Mouse (Mus musculus) urinary bladder, postnatal 4 days (tissue): Measurements from ENCODE around the gene Mettl6.
A peak's percentile ranks its signal among the peaks of the same experiment; 100 is the strongest.
"Not testable (repeated sequence)": the region's sequence is repeated elsewhere in the genome, so short reads cannot be mapped to it uniquely, and the experiment has no call there.

Source experiments
- DNase-seq, 2 experiments: peaks; one replicate each; pipeline ENCODE4 v3.0.0; 2021 to 2022; ENCODE audit warnings: low spot score in 2 of 2

The Mettl6 gene

DNA sequence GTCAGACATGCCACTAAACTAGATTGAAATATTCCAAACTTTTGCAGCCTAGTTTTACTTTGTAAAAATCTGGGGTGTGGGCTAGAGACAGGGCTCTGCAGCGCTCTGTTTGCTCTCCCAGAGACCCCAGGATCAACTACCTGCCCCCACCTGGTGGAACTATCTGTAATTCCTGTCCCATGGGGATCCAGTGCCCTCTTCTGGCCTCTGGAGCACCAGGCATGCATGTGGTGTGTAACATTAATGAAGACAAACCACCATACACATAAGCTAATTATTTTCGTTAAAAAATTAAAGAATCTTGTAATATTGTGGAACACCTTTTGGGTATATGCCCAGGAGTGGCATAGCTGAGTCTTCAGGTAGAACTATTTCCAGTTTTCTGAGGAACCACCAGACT, 21.5 kb downstream of the Mettl6 start:
- DNase-seq: no peak

DNA sequence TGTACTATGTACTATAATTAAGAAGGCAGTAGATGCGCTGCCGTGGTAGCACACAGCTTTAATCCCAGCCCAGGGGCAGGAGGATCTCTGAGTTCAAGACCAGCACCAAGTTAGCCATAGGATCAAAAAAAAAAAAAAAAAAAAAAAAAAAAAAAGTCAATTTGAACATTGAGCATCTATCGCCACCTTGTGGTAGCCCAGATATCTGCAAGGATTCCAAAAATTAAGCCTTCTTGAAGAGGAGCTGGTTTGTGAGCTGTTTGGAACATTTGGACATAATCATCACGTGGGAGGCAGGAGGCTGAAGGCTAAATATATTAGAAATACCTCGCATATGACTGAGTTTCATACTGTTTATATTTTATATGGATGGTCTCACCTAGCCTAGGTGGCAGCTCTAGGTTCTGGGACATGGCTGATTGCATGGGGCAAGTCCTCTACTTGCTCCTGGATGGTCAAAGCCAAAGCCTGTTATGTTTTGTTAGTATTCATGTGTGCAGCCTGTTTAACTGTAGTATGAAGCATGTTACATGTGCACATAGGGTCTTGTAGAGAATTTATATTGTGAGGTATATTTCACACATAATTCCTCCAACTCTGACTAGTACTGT, 22.3 kb downstream of the Mettl6 start:
- peak in 1 of 2 experiments; percentile 66 for DNase-seq

DNA sequence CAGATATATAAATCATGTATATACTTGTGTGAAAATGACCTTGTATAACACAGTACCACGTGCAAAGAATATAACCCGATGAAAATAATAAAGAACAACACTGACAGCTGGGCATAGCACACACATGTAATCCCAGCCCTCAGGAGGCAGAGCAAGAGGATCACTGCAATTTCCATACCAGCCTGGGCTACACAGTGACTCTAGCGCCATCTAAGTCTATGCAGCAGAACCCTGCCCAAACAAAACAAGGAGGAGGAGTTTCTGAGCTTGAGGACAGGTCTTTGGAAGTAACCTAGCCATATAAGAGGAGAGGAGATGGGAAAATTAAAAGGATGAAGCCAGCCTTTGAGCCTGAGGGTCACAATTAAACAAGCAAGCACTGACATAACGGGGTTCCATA, 25.1 kb downstream of the Mettl6 start:
- DNase-seq: no peak

DNA sequence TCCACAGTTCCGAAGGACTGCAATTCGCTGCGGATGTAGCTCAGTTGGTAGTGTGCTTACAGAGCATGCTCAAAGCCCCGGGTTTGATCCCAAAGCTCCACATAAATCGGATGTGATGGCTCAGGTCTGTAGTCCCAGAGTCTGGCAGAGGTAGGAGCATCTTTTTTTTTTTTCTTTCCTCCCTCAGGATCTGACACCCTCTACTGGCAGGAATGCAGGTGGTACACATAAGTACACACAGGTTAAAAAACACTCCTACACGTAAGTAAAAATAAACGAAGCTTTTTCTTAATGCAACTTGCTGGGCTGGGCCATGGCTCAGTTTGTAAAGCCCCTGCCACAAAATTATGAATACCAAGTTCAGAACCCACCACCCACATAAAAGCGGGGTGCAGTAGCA, 30.7 kb downstream of the Mettl6 start:
- no peak for DNase-seq

DNA sequence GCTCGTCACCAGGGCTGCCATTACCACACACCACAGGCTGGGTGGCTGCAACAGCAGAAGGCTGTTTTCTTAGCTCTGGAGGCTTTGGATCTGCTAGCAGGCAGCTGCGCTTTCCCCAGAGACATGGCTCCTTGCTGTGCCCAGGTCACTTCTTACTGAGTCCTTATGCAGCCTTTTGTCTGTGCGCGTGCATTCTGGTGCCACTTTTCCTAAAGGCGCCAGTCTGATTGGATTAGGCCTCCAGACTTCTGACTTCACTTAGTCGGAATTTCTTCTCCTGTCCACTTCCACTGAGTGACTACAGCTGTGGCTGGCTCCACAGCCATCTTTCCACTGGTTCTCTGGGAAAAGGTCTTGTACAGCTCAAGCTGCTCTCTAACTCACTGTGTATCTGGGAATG, 32.0 kb downstream of the Mettl6 start:
- DNase-seq: no peak

DNA sequence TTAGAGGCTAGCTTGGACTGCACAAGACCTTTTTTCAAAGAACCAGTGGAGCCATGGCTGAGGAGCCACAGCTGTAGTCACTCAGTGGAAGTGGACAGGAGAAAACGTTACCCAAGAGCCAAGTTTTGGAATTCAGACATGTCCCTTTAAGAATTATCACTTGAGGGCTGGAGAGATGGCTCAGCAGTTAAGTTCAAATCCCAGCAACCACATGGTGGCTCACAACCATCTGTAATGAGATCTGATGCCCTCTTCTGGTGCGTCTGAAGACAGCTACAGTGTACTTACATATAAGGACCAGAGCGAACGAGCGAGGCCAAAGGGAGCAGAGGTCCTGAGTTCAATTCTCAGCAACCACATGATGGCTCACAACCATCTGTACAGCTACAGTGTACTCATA, 32.6 kb downstream of the Mettl6 start:
- DNase-seq: not testable (repeated sequence)

DNA sequence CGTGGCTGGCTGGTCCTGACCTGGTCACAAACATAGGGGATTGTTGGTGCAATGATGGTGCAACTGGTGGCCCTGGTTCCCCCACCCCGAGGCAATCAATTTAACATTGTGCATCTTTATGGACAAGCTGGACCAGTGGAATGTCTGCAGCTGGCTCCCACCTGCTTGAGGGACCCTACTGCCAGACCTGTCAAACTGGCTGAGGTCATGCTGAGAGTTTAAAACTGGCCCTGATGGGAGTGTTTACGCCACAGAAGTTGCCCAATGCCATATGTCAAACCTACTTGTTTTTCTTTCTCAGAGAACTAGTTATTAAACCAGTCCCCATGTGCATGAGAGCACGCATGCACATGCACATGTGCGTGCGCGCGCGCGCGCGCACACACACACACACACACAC, 36.8 kb downstream of the Mettl6 start:
- DNase-seq: no peak

DNA sequence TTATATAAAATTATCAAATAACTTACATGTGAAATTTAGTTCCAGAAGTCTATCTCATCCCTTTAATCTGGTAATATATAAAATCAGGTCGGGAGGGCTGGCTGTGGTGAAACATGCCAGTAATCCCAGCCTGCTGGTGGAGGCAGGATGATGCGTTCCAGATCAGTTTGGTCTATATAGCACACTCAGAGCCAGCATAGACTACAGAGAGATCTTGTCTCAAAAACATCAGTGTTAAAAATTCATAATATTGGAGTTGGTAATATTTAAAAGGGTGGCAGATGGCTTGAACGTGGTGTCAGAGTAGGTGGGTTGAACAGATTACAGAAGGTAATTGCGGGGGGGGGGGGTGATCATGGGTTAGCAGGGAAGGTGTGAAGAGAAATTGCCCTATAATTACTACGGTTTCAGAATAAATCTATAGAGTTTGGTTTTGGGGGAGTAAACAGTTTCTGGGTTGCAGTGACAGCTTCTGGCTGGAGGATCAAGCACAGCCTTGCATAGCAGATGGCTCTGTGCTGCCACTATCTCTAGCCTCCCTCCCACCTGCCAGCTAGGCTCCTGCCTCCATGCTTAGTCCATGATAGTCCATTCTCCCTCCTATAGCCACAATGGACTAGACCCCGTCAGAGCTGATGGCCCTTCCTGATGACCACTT, 38.6 kb downstream of the Mettl6 start:
- no peak for DNase-seq

DNA sequence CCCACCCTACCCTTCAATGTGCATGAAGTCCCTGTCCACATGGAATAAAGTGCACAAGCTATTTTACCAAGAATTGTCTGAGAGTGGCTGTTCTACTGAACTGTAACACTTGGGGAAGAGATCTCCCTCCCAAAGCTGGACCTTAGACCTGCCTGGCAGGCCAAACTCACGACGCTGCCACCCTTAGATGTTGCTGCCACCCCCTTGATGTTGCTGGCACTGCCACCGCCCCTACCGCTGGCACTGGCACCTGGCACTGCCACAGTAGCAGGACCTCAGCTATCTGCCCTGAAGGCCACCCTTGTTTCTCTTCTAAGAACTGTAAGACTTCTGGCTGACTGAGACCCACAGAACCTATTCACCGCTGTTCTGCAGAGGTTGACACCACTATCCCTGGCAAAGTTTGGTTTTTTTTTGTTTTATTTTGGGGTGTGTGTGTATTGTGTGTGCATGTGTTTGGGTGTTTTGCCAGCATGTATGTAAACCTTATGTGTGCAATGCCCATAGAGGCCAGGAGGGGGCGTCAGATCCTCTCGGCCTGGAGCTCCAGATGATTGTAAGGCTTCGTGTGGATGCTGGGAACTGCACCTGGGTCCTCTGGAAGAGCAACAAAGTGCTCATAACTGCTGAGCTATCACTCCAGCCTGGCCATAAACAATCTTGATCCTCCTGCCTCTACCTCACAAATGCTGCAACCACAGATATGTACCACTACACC, 39.8 kb downstream of the Mettl6 start:
- no peak for DNase-seq

DNA sequence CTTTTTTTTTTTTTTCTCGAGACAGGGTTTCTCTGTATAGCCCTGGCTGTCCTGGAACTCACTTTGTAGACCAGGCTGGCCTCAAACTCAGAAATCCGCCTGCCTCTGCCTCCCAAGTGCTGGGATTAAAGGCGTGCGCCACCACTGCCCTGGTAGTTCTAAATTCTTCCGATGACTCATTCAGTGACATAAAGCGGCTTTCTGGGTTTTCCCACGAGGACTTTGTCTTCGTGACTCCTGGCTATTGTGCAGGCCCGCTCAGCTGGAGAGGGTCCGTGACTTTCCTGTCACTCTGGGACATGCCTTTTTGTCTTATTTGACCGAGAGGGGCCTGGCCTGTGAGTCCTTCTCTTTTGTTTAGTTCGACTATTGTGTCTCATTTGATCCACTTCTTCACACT, 40.9 kb downstream of the Mettl6 start:
- DNase-seq: not testable (repeated sequence)

DNA sequence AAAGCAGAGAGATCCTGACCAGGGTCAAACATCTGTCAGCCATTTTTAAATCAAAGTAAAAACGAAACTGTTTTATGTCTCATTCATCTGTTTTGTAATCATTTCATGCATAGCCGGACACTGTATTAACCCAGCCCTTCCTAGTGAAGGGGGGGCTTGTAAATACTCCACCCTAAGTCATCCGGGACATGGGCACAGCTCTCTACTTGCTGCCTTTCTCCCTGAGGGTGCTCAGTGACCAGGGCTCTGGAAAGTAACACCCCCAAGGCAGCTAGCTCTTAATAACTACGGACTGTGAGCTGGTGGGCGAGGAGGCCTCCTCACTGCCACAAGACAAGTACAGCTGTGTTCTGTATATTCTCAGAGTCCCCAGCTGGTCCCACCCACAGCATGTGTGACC, 45.8 kb downstream of the Mettl6 start:
- DNase-seq: no peak

DNA sequence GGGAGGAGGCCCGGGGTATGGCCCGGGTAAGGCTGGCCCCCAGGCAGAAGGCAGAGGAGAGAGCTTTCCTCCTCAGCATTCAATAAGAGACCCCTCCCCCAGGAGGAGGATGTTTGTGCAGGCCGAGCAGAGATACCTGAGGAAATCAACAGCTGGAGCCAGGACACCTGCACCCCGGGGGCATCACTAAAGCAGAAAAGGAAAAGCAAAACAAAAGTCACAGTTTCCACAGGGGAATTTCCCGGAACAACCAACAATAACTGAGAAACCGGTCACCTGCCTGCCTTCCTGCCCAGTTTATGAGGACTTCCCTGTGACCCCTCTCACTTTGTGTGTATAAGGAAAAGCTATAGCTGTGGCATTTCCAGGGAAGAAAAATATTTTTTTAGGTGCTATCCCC, 51.2 kb downstream of the Mettl6 start:
- no peak for DNase-seq

DNA sequence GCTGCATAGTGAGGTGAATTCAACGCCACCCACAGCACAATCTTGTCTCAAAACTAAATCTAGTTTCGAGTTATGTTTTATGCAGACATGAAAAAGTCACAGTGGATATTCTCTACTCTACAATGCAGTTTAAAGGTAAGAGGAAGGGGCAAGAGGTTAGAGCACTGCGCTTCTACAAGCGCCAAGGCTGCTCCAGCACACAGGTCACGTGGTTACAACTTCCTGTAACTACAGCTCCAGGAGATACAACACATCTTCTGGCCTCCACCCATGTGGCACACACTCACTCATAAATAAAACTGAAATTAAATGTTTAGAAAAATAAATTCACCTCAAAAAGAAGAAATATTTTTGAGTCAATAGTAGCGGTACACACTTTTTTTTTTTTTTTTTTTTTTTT, 54.1 kb downstream of the Mettl6 start:
- no peak for DNase-seq

DNA sequence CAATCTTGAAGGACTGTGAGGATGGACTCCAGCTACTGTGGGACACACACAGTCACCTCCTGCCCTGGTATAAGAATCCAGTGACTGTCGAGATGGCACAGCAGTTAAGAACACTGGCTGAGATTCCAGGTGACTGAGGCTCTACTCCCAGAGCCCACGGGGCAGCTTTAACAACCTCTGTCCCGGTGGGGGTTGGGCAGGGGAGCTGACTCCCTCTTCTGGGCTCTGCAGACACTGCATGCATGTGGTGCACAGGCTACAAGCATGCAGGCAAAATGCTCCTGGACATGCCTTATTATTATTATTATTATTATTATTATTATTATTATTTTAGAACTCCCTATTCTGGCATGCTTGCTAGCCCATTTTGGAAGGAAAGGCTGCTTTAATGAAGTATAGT, 54.6 kb downstream of the Mettl6 start:
- DNase-seq: no peak

DNA sequence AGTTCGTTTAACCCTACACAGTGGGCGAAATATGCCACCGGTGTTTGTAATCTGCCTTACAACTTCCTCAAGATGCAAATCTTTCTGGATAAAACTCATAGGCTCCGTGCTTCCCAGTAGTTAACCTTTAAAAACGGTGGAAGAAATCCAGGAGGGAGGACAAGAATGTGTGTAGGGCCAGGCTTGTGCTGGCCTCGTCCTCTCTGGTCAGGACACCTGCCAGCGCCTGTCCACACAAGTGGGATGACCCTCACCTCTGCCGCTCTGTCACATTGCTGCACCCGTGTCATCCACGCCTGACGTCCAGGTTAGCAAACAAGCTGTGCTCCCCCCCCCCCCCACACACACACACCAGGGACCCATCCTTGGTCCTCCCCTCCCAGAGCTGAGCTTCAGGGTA, 55.6 kb downstream of the Mettl6 start:
- no peak for DNase-seq

DNA sequence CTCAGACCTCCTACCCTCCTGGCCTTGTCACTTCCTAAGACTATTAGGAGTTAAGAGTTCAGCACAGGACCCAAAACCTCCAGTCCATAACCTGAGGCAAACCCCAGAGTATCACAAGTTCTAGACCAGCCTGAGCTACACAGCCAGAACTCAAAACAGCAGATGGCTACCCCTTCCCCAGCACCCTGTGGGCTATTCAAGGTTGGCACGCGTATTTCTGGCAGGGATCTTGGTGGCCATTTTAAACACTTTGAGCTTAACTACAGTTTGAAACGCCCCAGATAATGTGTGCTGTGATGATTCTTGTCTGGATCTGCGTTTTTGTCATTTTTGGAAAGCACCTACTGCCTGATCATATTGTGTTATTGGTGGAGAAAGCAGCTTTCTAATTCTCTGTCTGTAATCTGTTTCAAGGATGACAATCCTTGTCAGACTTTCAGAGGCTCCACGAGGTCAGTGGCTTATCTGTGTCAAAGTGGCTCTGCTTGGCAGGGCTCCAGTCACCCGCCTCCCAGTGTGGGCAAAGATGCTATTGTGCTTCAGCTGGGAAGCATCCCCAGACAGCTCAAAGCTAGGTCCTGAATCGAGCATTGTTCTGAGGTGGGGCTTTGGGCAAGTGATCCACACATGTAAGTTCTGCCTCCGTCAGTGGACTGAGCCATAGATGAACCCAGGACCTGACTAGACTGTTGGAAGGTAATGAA, 56.9 kb downstream of the Mettl6 start:
- no peak for DNase-seq

DNA sequence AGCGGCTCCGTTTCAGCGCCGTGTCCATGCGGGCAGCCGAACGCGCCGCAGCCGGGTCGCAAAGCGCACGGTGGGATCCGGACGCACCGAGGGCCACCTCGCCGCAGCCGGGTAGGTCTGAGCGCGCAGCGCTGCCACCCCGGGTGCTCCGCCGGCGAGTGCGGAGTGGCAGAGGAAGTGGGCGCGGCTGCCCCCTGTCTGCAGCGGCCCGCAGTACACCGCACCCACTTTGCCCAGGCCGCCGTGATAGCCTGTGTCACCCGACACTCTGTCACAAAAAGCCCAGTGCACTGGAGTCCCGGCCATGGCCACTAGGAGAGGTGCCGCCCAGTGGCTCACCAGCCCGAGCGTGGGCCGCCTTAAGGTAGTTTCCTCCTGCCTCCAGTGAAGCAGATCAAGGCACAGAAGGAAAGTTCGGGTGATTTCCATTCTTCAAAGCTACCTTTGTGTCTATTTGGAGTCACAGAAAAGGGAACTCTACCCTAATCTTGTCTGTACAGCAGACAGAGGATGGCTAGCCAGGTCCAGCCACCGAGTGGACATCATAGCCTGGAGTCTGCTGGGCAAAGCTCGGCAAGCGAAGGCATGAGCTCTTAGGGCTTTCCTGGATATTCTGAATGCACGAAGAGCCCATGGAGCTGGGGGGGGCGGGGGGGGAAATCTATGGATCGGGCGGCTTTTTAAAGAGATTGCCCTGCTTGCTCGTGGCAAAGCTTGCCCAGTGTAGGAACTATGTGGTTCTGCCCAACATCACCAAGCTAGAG, 58.7 kb downstream of the Mettl6 start, which contains the start of gene Sh3bp5:
Gene Sh3bp5 (minus strand): TSS at position 149 of the 764 bp plus-strand sequence.
- DNase-seq: peak; percentile 90 to 92

DNA sequence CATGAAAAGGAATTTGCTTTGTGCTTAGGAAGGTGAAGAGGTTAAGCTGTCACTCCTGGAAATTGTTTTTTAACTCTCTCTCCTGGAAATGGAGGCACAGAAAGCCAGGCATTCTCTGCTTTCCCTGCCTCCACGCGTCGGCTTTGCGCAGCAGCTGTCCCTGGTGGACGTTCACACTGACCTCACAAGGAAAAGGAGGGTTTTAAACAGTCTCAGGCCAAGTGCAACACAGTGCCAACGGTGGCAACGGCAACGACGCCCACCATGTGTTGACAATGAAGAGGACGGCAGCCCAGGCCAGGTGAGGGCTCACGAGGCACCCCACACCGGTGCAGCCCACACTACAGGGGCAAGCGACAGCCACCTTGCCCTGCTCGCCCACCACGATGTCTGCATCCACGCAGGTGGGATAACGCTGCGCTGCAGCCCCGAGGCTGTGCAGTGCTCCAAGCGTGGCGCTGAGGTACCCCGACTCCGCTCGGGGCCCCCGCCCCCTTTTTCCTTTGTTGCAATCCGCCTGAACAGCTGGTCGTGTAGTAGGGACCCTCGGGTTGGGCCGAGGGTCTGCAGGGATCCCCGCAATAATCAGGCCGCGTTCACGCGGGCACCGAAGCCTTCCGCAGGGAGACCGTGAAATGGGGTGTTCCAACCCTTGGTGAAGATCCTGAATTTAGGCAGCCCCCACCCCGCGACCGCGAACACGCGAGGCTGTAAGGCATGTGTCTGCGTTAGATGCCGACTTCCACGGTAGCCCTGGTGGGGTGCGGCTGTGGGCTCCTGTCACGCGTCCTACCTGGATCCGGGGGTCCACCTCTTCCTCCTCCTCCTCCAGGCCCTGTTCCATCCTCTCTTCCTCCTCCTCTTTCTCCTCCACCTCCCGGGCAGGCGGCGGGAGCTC, 59.6 kb downstream of the Mettl6 start:
- no peak for DNase-seq

DNA sequence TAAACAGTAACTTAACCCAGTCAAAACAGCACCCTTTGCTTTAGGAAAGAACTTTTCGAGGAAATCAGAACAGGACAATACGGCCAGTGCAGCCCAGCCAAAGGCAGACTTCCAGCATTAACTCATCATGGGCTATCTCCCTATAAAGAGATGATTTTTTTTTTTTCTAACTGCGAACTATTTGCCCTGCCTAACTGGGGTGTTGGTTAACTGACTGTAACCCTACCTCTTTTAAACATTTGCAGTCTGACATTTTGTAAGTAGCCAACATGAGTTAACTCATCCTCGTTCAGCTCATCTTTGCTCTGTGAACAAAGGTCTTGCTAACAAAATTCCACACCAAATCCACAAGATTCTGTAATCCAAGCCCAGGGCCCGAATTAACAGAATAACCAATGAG, 60.4 kb downstream of the Mettl6 start:
- no peak for DNase-seq

DNA sequence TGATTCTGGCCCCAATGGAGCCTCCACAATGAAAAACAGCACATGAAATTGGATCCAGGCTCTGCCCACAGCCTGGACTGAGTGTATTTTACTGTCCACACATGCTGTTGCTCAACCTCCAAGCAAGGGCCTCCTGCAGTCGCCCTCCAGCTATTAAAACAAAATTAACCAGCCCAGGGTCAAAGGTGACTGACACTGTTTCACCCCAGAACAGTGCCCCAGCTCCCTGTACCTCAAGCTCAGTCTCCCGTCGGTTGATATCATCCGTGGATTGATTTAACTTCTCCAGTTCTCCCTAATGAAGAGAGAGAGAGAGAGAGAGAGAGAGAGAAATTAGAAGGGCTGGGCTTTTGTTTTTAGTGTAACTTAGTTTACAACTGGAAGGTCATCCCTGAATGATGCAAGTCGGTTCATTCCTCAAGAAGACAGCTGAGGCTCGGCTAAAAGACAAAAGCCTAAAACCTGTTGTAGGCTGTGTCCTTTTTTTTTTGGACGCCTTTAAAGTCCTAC, 60.9 kb downstream of the Mettl6 start:
- no peak for DNase-seq

DNA sequence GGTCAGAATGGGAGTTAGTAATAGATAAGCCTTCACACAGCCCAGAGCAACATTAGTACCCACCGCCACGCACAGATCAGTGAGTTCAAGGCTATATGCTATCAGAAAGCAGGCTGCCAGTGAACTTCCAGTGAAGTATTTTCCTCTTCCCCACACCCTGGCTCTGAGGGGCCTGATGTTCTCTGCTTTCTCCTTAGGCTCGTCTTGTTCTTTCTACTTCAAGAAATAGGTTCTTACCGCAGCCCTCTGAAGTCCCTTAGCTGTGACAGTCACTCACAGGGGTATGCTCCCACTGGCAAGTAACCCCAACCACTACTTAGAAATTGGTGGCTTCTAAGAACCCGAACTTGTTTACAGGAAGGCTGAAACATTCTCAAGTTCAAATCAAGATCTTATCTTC, 61.7 kb downstream of the Mettl6 start:
- DNase-seq: no peak
